Mouse (Mus musculus): ENCODE results near the gene Cdc42. TPM values are rescaled to one million over a fixed set of nuclear protein-coding genes. Genes with fewer than 3 reads are reported as not detected.

Gene Cdc42
- total RNA-seq (2021) = 100 to 1,000 TPM; 446 to 465 TPM
- long read RNA-seq, transcript Cdc42-201 (6 exons, 1,448 nt) = major isoform, 239 of 617 reads
- long read RNA-seq, transcript Cdc42-202 (6 exons, 2,108 nt) = minor isoform, 162 of 617 reads
- long read RNA-seq, partial matches to known transcripts = 115 of 617 reads
- long read RNA-seq, other reads (novel, unspliced or antisense) = 101 of 617 reads

DNA sequence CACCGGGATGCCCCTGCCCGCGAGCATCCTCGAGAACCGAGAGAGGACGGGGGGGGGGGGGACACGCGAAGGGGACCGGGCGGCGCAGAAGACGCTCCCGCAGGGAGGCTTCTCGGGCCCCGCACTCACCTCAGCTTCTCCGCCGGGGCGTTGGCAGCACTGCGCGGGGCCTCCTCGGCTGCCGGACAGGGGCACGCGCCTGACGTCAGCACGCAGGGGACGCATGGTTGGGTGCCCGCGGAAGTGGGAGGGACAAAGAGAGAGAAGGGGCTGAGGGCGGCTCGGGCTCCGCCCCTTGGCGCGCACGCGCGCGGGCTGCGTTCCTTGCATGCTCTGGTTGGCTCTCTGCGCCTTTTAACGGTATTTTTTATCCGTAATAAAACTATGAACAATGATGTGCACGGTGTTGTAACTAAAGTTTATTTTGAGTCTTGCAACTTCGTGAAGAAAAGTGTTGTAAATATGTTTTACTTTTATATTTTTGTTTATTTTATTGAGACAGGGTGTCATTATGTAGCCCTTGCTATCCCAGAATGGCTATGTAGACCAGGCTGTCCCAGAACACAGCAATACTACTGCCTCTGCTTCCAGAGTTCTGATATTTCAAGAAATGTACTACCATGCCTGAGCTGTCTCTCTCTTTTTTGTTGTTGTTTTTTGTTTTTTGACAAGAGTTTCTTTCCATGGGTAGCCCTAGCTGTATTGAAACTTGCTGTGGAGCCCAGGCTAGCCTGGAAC is at the start of gene Cdc42:
Cdc42 (minus strand) TSS at position 204 of the 738 bp plus-strand sequence.
- peak; percentile 98 for DNase-seq (ENCODE audit: low spot score in 2 of 2)

GRCm38 (mm10) chr4:137405571-137405970 is 48.1 kb upstream of the Cdc42 start:
- no peak for DNase-seq (ENCODE audit: low spot score in 2 of 2)

DNA sequence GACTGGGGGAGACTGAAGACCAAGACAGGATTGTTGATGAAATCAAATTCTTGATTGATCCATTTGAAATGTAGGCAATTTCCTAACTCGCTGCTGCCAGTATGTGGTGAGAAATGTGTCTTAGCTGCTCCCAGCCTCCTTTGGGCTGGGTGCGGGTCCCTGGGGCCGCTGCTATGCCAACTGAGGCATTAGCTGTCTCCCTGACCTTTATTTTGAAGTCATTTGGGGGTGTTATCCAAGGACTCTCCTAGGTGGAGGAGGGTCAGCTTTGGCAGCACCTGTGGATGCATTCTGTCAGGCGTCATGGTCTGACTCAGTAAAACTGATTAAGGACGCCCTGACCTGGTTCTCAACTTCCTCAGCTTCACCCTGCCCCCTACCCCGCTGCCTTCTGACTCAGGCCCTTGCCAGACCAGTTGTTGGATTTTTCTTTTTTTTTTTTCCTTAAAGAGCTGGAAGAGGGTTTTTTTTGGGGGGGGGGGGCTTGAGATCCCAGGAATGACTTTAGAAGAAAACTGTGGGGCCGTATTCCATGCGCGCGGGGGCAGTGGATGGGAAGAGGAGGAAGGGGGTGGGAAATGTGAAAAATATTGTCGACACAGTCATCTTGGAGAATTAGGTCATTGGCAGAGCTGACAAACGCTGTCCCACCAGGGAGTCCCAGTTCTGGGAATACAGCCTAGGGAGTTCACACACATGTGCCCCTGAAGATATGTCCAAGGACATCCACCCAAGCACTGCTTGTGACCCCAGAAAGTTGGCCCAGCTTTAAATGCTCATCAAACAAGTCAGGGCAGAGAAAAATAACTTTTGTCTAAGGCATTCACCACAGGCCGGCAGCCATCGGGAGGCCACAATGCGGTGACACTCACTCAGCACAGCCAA is 39.4 kb upstream of the Cdc42 start:
- DNase-seq (ENCODE audit: low spot score in 2 of 2) = no peak

DNA sequence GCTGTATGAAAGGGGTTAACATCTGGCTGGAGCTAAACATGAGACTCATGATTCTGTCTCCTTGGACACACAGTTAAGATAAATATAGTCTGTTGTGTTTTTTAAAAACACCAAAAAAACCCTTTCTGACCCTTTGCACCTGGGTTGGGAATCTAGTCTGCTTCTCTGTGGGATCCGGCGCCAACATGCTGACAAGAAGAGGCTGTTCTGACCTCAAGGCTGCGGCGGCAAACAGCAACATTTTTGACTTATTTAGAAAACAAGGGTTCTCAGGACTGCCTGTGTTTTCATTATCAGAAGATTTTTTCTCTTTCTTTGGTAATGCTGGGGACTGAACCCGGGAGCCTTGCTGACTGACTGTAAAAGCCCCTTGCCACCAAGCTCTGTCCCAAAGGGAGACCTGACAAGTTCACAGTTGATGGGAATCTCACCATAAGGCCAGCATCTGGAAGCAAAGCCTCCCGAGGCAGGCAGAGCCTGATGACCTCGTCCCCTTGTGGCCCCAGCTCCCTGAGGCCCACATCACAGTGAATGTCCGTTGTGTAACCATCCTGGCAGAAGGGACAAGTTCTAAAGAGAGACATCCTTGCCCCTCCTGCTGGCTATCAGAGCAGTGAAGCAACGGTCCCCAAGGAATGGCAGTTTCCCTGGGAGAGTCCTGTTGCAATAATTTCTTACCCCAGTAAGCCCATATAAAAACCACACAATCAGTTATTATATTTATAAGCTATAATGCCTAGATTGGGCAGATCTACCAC is 36.0 kb upstream of the Cdc42 start:
- no peak for DNase-seq (ENCODE audit: low spot score in 2 of 2)

- DNase-seq (ENCODE audit: low spot score in 2 of 2) = no peak
Measured at GRCm38 (mm10) chr4:137392874-137393273, 35.4 kb upstream of the Cdc42 start.

DNA sequence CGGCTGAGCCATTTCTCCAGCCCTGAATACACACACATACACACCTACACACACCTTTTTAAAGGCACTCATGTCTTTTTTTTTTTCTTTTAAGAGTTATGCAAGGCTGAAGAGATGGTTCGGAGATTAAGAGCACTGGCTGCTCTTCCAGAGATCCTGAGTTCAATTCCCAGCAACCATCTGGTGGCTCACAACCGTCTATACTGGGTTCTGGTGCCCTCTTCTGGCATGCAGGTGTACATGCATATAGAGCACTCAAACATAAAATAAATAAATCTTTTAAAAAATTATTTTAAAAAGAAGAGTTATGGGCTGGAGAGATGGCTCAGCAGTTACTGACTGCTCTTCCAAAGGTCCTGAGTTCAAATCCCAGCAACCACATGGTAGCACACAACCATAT is 33.8 kb upstream of the Cdc42 start:
- no peak for DNase-seq (ENCODE audit: low spot score in 2 of 2)

GRCm38 (mm10) chr4:137390196-137390595 is 32.7 kb upstream of the Cdc42 start:
- DNase-seq (ENCODE audit: low spot score in 2 of 2) = no peak

DNA sequence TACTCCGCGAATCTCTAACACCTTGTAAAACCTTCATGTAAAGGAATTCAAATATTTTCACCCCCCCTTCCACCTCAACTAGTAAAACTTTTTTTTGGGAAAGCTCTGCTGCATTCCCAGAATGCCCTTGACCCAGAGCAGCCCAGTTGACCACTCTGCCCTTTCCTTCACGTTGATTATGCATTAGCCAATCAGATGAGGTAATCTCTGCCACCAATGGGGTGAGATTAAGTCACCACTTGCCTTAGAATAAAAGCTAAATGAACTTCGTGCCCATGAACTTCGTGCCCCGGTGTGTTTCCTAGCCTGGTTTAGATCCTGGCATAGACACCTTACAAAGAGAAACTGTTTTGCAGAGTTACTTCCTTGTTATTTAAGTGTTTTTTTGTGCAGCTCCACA is 31.5 kb upstream of the Cdc42 start:
- no peak for DNase-seq (ENCODE audit: low spot score in 2 of 2)

DNA sequence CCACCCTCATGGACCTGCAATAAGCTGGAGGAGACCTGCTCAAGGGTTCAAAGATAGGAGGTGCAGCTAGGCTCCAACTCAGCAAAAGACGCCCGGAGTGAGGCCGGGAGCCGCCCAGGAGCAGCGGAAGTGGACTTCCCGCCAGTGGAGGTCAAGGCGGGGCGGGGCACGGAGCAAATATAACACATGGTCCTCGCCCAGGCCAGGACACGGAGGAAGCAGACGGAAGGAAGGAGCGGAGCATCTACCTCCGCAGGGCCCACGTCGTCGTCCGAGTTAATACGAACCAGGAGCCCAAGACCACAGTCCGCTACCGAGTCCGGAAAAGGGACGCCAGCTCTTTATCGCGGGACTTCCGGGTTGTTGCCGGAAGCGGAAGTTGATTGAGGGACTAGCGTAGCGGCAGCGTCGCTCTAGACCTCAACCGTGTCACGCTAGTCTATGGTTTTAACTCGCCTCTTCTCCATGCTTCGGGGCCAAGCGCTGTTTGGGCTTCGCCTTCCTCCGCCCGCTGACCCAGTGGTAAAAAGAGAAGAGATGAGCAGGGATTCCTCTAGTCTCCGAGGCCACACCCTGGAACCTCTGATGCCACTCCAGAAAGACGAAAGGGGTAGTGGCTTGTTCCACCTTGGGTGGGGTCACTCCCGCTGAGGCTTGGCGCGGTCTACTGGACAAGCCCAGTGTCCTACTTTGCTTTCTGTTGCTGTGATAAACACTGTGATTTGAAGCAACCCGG is 30.7 kb upstream of the Cdc42 start:
- peak; percentile 78 to 83 for DNase-seq (ENCODE audit: low spot score in 2 of 2)

- no peak for DNase-seq (ENCODE audit: low spot score in 2 of 2)
Measured at GRCm38 (mm10) chr4:137387482-137388058, 30.1 kb upstream of the Cdc42 start.

DNA sequence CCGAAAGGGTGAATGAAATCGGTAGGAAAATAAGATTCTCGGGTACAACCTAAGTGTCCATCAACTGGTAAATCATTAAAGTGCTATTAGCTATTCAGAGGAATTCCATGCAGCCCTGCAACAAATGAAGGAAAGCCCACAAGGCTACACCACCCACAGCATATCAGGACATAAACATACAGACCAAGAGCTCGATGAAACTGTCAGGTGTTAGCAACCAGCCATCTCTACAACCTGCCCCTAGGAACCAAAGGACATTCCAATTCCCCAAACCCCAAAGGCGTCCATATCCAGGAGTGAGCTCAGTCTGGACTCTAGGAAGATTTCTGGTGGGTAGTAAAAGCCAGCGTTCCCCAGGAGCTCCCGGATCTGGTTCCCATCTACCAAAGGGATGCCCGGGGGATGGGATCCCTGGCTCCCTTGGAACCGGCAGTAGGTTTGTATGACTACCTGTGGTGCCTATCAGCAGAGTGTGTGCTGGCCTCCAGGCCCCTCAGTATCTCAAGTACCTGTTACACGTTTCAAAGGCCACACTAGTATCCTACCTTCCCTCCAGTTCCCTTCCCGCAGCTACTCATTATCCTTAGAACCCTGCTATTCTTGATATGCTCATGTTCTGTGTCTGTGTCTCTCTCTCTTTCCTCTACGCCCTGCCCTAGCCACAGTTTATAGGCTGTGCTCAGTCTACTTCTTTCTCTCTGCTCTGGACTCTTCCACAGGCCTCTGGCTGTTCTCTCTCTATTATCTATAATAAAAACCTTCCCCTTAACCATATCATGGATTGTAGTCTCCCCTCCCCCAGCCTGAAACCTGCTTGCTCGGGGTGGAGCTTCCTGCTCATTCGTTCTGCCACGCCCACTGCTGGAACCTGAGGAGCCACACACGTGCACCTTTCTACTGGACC is 23.4 kb upstream of the Cdc42 start:
- no peak for DNase-seq (ENCODE audit: low spot score in 2 of 2)

GRCm38 (mm10) chr4:137379713-137380255 is 22.3 kb upstream of the Cdc42 start:
- DNase-seq (ENCODE audit: low spot score in 2 of 2) = no peak

GRCm38 (mm10) chr4:137379085-137379484 is 21.6 kb upstream of the Cdc42 start:
- no peak for DNase-seq (ENCODE audit: low spot score in 2 of 2)

DNA sequence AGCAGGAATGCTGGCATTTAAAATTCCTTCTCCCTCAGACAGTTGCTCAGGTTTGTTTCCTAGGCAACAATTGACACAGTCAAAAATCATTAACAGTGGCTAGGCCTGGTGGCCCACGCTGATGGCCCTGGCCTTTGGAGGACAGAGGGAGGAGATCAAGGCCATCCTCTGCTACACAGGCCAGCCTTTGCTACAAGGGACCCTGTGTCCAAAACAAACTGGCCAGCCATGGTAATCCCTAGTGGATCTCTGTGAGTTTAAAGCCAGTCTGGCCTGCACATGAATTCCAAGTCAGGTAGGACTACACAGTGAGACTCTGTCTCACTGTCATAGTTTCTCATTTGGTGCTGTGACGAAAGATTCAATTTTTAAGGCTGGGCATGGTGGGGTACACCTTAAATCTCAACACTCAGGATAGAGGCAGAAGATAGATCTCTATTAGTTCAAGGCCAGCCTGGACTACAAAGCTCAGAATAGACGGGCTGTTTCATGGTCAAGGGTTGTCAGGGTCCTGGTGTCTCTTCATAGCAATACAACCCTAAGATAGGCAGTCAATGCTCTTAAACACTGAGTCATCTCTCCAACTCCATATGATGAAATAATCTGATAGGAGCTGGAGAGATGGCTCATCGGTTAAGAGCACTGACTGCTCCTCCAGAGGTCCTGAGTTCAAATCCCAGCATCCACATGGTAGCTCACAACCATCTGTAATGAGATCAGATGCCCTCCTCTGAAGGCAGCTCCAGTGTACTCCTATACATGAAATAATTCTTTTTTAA is 20.2 kb upstream of the Cdc42 start:
- no peak for DNase-seq (ENCODE audit: low spot score in 2 of 2)

DNA sequence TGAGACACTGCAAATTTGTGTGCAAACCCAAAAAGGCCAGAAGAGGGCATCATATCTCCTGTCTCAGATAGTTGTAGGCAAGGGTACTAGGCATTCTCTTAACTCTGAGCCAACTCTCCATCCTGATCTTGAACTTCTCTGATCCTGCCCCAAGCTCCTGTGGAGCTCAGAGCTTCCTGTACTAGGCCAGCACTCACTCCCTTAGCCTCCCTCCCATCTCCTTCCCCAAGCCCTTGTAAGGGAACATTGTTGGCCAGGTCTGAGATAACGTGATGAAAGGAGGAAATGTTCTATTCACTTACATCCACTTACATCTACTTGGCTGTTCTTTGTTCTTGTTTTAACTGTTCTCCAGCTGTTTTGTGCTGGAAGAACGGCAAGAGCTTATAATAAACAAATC is 19.3 kb upstream of the Cdc42 start:
- no peak for DNase-seq (ENCODE audit: low spot score in 2 of 2)

GRCm38 (mm10) chr4:137375314-137376278 is 18.1 kb upstream of the Cdc42 start:
- no peak for DNase-seq (ENCODE audit: low spot score in 2 of 2)

- DNase-seq (ENCODE audit: low spot score in 2 of 2) = no peak
Measured at GRCm38 (mm10) chr4:137373711-137374110, 16.2 kb upstream of the Cdc42 start.
